Mouse (Mus musculus) liver, embryonic 14.5 days (tissue): ENCODE measurements around the gene Gria1. TPM values are rescaled to one million over a fixed set of nuclear protein-coding genes. Genes with fewer than 3 reads are reported as not detected.

Experiments
- ATAC-seq: fragments of 200-750 bp; cut with Nextera tagmentation; 2 replicates; pipeline ENCODE4 v1.8.0; 2017; ENCODE audit warnings: moderate number of reproducible peaks, mild to moderate bottlenecking, moderate library complexity; ENCODE audit not compliant: insufficient read depth
- DNase-seq, 3 experiments: peaks; one replicate each; pipeline ENCODE4 v3.0.0-alpha.2; 2012 to 2013; ENCODE audit warnings: low read depth in 3 of 3, low spot score in 3 of 3
- H3K27ac ChIP-seq: fragments of 300-500 bp; sonication (generic); 2 replicates; pipeline ENCODE4 v1.5.1; 2014; ENCODE audit warnings: moderate library complexity, mild to moderate bottlenecking, control low read depth, inconsistent platforms
- H3K27me3 ChIP-seq: fragments of 300-500 bp; sonication (generic); 2 replicates; pipeline ENCODE4 v1.6.1; 2014; ENCODE audit warnings: mild to moderate bottlenecking, low read length, moderate library complexity; ENCODE audit not compliant: control insufficient read depth, insufficient read depth
- H3K36me3 ChIP-seq: fragments of 300-500 bp; sonication (generic); replicated peaks from 2 replicates; pipeline ENCODE4 v1.6.1; 2014; ENCODE audit warnings: low read depth; ENCODE audit not compliant: control insufficient read depth, insufficient read depth
- H3K4me1 ChIP-seq, 2 experiments: fragments of 200-500 bp in 1 of 2; fragments of 300-500 bp in 1 of 2; sonication (generic) in 1 of 2; replicated peaks; 2 replicates each; pipeline ENCODE4 v1.6.1; 2012 to 2014; ENCODE audit warnings: antibody characterized with exemption in 1 of 2, inconsistent platforms in 1 of 2, low read length in 1 of 2; ENCODE audit not compliant: control insufficient read depth in 2 of 2, insufficient read depth in 2 of 2
- H3K4me2 ChIP-seq: fragments of 300-500 bp; sonication (generic); 2 replicates; pipeline ENCODE4 v1.6.1; 2014; ENCODE audit warnings: low read depth, mild to moderate bottlenecking, control low read depth, moderate library complexity
- H3K4me3 ChIP-seq, 2 experiments: fragments of 200-500 bp in 1 of 2; fragments of 300-500 bp in 1 of 2; sonication (generic) in 1 of 2; 2 replicates each; pipeline ENCODE4 v1.5.1; 2012 to 2014; ENCODE audit warnings: low read depth in 2 of 2, low read length in 2 of 2, mild to moderate bottlenecking in 2 of 2, control low read depth in 1 of 2, inconsistent platforms in 1 of 2, moderate library complexity in 1 of 2; ENCODE audit not compliant: insufficient read depth in 1 of 2
- H3K9ac ChIP-seq: fragments of 300-500 bp; sonication (generic); replicated peaks from 2 replicates; pipeline ENCODE4 v1.6.1; 2014; ENCODE audit warnings: mild to moderate bottlenecking, control low read depth, moderate library complexity
- H3K9me3 ChIP-seq: fragments of 300-500 bp; sonication (generic); 2 replicates; pipeline ENCODE4 v1.6.1; 2016; ENCODE audit warnings: low read length, mixed read lengths; ENCODE audit not compliant: control insufficient read depth
- CTCF ChIP-seq: IDR thresholded peaks from 2 replicates; pipeline ENCODE4 v1.5.1; 2016; ENCODE audit warnings: antibody characterized with exemption, low read depth, control low read depth
- EP300 ChIP-seq: IDR thresholded peaks from 2 replicates; pipeline ENCODE4 v1.6.1; 2016; ENCODE audit warnings: antibody characterized with exemption, low read depth
- WGBS: fragments of 180-500 bp; shearing (Covaris S2); extraction: QIAGEN DNeasy Blood & Tissue Kit; methylation state at CpG from one replicate; pipeline ENCODE4 v1.1.7; 2014; ENCODE audit not compliant: insufficient replicate concordance; 5-methylcytosine and 5-hydroxymethylcytosine counted together
- polyA plus RNA-seq, 2 experiments: library from polyadenylated mRNA; depleted of rRNA in 1 of 2; stranded (reverse) in 1 of 2; unstranded in 1 of 2; fragments of >200 nt; fragmentation: Nextera tagmentation in 1 of 2; extraction: Ambion mirVana in 1 of 2; gene quantifications; 2 replicates each; pipeline versions ENCODE4 v1.2.1 to v1.2.3; 2012 to 2014

The Gria1 gene
- polyA plus RNA-seq, 2 experiments: 0.04 to 0.06 TPM

DNA sequence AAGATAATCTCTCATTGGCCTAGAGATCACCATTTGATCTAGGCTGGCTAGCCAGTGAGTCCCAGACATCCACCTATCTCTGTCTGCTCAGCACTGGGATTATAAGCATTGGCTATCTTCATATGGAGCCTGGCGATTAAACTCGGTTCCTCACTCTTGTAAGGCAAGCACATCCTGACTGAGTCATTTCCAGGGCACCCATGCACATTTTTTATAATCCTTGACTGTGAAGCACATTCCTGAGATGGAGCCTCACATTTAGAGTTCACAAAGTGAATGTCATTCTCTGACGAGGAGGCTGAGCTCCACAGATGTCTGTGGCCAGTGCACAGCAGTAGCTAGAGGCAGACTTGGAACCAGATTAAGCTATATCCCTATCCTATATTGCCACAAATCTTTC, 68.2 kb downstream of the Gria1 start:
- no peaks in the 10 kb centered on the region for H3K36me3 ChIP-seq
- TF ChIP-seq CTCF (no peak), EP300 (no peak)
- DNase-seq: no peak
- no peaks in the 10 kb centered on the region for H3K4me1 ChIP-seq
- no peak overlapping the region for H3K4me2 ChIP-seq
- no peak overlapping the region for H3K9ac ChIP-seq
- no peaks in the 10 kb centered on the region for H3K27me3 ChIP-seq
- no peak overlapping the region for H3K27ac ChIP-seq
- no peaks in the 10 kb centered on the region for H3K9me3 ChIP-seq
- ATAC-seq: no peak
- 54% methylated on average over 3 of the region's 3 CpGs for WGBS
- no peak overlapping the region for H3K4me3 ChIP-seq

DNA sequence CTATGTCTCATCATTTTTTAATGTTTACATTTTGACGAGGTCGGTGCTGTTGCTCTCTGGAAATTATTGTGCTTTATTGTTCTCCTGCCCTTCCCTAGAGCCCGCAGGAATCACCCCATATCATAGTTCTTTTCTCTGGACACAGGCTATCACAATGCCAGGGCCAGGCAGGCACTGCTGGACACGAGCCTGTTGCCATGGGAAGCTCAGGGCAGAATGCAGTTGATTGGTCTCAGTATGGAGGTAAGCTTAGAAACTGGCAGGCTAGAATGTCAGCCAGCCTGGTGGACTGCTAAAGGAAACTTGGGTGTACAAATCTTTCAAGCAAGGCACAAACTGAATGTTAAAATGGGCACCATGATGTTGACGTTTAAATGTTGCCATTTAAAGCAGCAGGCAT, 78.3 kb downstream of the Gria1 start:
- Histone ChIP-seq H3K9me3 (no peaks in the 10 kb centered on the region), H3K4me1 (no peaks in the 10 kb centered on the region), H3K36me3 (no peaks in the 10 kb centered on the region), H3K4me3 (no peak overlapping the region), H3K9ac (no peak overlapping the region), H3K27ac (no peak overlapping the region), H3K4me2 (no peak overlapping the region), H3K27me3 (no peaks in the 10 kb centered on the region)
- no peak for ATAC-seq
- no peak for DNase-seq
- TF ChIP-seq EP300 (no peak), CTCF (no peak)
- WGBS: 56% methylated on average over 5 of the region's 5 CpGs

DNA sequence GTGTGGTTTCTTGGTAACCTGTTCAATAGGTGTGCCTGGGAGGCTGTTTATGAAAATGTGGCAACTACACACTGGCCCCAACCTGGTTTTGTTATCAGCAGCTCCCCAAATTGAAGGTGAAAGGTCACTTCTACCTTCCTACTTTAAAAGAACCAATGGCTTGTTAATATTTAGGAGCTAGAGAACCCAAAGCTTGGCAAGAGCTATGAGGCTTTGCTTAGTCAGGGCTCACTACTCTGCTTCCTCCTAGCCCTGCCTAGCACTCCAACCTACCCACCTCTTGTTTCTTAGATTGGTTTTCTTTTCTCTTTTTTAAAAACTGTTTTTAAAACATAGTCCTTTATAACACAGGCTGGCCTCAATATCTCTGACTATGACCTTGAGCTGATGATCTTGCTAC, 79.5 kb downstream of the Gria1 start:
- Histone ChIP-seq H3K9me3 (no peaks in the 10 kb centered on the region), H3K27me3 (no peaks in the 10 kb centered on the region), H3K27ac (no peak overlapping the region), H3K4me1 (no peaks in the 10 kb centered on the region), H3K9ac (no peak overlapping the region), H3K4me3 (no peak overlapping the region), H3K36me3 (no peaks in the 10 kb centered on the region), H3K4me2 (no peak overlapping the region)
- DNase-seq (no peak), ATAC-seq (no peak)
- TF ChIP-seq EP300: no peak
- TF ChIP-seq CTCF: no peak

DNA sequence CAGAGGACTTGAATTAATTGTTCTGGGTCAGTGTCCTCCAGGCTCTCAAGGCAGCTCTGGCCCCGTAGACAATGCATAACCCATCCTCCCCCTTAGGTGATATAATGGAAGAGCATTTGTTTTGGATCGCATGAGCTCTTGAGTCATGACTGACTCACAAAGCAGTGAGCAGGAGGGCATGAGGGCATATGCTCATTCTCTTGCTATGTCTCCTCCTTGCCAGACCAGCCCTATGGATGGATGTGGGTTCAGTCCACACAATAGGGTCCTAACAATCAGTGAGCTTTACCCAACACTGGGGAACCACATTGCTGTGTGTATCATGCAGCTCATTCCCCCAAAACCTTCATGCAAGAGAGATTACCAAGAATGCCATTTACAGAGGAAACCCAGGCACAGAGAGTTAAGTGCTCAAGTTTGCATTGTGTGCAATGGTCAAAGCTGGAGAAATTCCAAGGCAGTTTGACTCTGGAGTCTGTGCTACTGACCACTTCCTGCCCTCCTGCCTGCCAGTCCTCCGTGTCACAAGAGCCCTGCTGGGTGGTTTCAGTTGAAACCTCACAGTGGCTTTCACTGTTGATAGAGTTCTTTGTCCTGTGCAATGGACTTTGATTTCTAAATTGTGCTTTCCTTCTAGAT, 80.2 kb downstream of the Gria1 start:
- Histone ChIP-seq H3K27me3 (no peaks in the 10 kb centered on the region), H3K4me1 (no peaks in the 10 kb centered on the region), H3K36me3 (no peaks in the 10 kb centered on the region), H3K4me3 (no peak overlapping the region), H3K27ac (no peak overlapping the region), H3K9me3 (no peaks in the 10 kb centered on the region), H3K4me2 (no peak overlapping the region), H3K9ac (no peak overlapping the region)
- ATAC-seq (no peak), DNase-seq (no peak)
- 43% methylated on average over 3 of the region's 3 CpGs for WGBS
- TF ChIP-seq EP300: no peak
- TF ChIP-seq CTCF: no peak

DNA sequence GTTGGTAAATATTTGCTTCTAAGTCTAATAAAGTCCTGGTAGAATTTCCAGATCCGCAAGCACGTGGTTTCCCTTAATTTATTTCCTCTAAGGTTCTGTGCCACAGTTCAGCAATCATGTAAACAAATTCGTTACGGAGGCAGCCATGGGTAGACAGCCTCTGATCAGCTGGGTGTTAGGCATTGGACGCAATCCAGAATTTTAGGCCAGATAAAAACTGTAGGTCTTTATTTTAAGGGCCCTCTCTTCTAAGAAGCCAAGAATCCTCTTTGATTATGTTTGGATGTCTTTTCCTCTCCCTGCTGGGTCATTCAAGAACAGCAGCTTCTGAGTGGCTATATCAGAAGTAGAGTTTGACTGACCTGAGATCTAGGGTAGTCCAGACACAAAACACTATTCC, 89.3 kb downstream of the Gria1 start:
- no peaks in the 10 kb centered on the region for H3K36me3 ChIP-seq
- no peaks in the 10 kb centered on the region for H3K27me3 ChIP-seq
- H3K9me3 ChIP-seq: no peaks in the 10 kb centered on the region
- H3K4me3 ChIP-seq: no peak overlapping the region
- H3K4me1 ChIP-seq: no peaks in the 10 kb centered on the region
- no peak for DNase-seq
- no peak for ATAC-seq
- TF ChIP-seq EP300 (no peak), CTCF (no peak)
- no peak overlapping the region for H3K27ac ChIP-seq
- no peak overlapping the region for H3K4me2 ChIP-seq
- WGBS: 59% methylated on average over 5 of the region's 5 CpGs
- no peak overlapping the region for H3K9ac ChIP-seq
